Mouse (Mus musculus) CD4-positive helper T cell, adult 2 months (primary cell): ENCODE results near the gene Tmprss13.

Experiments used
- DNase-seq: peaks from one replicate; pipeline ENCODE4 v3.0.0-alpha.2; 2012; ENCODE audit warnings: low read depth, missing footprints, low spot score

Tmprss13 gene

GRCm38 (mm10) chr9:45382336-45382735 lies 63.4 kb downstream of the Tmprss13 start:
- DNase-seq: no peak

GRCm38 (mm10) chr9:45382834-45383233 lies 63.9 kb downstream of the Tmprss13 start:
- no peak for DNase-seq

GRCm38 (mm10) chr9:45383883-45384282 lies 65.0 kb downstream of the Tmprss13 start:
- no peak for DNase-seq

- DNase-seq: no peak
These were observed 67.8 kb downstream of the Tmprss13 start for GRCm38 (mm10) chr9:45386698-45387097.

- DNase-seq: peak; percentile 81
These were observed 69.6 kb downstream of the Tmprss13 start for GRCm38 (mm10) chr9:45388385-45388994.

- DNase-seq: no peak
These were observed 70.7 kb downstream of the Tmprss13 start for GRCm38 (mm10) chr9:45389596-45389995.

GRCm38 (mm10) chr9:45391299-45391698 lies 72.4 kb downstream of the Tmprss13 start:
- no peak for DNase-seq

GRCm38 (mm10) chr9:45395218-45395617 lies 76.3 kb downstream of the Tmprss13 start:
- no peak for DNase-seq

GRCm38 (mm10) chr9:45395796-45396195 lies 76.9 kb downstream of the Tmprss13 start:
- no peak for DNase-seq
